Mouse (Mus musculus) kidney, embryonic 15.5 days (tissue): ENCODE results near the gene Klk4. TPM values are rescaled to one million over a fixed set of nuclear protein-coding genes. Genes with fewer than 3 reads are reported as not detected.
A peak's percentile ranks its signal among the peaks of the same experiment; 100 is the strongest.

Experiments
- ATAC-seq: fragments of 200-750 bp; cut with Nextera tagmentation; replicated peaks from 2 replicates; pipeline ENCODE4 v1.8.0; 2017; ENCODE audit warnings: moderate TSS enrichment; ENCODE audit not compliant: low FRiP score
- H3K27ac ChIP-seq: fragments of 300-500 bp; sonication (generic); 2 replicates; pipeline ENCODE4 v1.5.1; 2015; ENCODE audit warnings: mild to moderate bottlenecking, inconsistent platforms
- H3K27me3 ChIP-seq: fragments of 300-500 bp; sonication (generic); 2 replicates; pipeline ENCODE4 v1.6.1; 2015; ENCODE audit warnings: inconsistent platforms
- H3K36me3 ChIP-seq: fragments of 300-500 bp; sonication (generic); 2 replicates; pipeline ENCODE4 v1.6.1; 2015; ENCODE audit warnings: inconsistent platforms
- H3K4me1 ChIP-seq: fragments of 300-500 bp; sonication (generic); 2 replicates; pipeline ENCODE4 v1.6.1; 2015; ENCODE audit warnings: inconsistent platforms
- H3K4me2 ChIP-seq: fragments of 300-500 bp; sonication (generic); 2 replicates; pipeline ENCODE4 v1.6.1; 2015; ENCODE audit warnings: moderate library complexity, mild to moderate bottlenecking, inconsistent platforms
- H3K4me3 ChIP-seq: fragments of 300-500 bp; sonication (generic); replicated peaks from 2 replicates; pipeline ENCODE4 v1.5.1; 2015; ENCODE audit warnings: mild to moderate bottlenecking, inconsistent platforms
- H3K9ac ChIP-seq: fragments of 300-500 bp; sonication (generic); 2 replicates; pipeline ENCODE4 v1.6.1; 2015; ENCODE audit warnings: mild to moderate bottlenecking, inconsistent platforms
- H3K9me3 ChIP-seq: fragments of 300-500 bp; sonication (generic); replicated peaks from 2 replicates; pipeline ENCODE4 v1.6.1; 2016; ENCODE audit warnings: inconsistent platforms
- WGBS: fragments of 180-500 bp; shearing (Covaris S2); methylation state at CpG from one replicate; pipeline ENCODE4 v1.1.7; 2015; ENCODE audit warnings: mixed read lengths; 5-methylcytosine and 5-hydroxymethylcytosine counted together
- polyA plus RNA-seq: library from polyadenylated mRNA; unstranded; fragments of >200 nt; fragmentation: Nextera tagmentation; extraction: Ambion mirVana; gene quantifications from 2 replicates; pipeline ENCODE4 v1.2.1, GENCODE M21; 2015

The Klk4 gene
- polyA plus RNA-seq, 1 experiment from 2014 or later = 0.12 TPM

- ATAC-seq = no peak
- Histone ChIP-seq H3K4me2 (no peak overlapping the region), H3K36me3 (no peaks in the 10 kb centered on the region), H3K4me3 (no peak overlapping the region), H3K9me3 (no peaks in the 10 kb centered on the region), H3K27me3 (no peaks in the 10 kb centered on the region), H3K9ac (no peak overlapping the region), H3K27ac (no peak overlapping the region), H3K4me1 (0 out of 2 replicates have a peak, but pooled peaks cover 3% of the 10 kb centered on the region)
- WGBS = 92% methylated on average over 3 of the region's 3 CpGs
Observed at GRCm38 (mm10) chr7:43920582-43920981, 39.6 kb downstream of the Klk4 start.

DNA sequence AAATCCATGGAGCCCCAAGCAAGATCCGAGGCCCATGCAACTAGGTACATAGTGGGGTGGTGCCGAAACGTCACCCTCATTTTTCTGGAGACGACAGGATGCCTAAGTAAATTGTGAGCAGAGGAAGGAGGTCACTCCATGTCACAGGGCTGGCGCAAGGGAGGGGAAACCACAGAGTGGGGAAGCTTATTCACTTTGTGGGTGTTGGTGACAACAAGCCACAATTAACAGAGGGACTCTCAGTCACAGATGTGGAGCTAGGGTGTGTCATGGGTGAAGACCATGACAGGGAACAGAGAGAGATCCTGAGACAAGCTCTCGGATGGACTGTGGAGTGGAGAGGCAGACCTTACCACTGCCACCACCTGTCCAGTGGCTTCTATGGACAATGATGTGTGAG lies 40.1 kb downstream of the Klk4 start:
- no peak for ATAC-seq
- 84% methylated on average over 6 of the region's 6 CpGs for WGBS

GRCm38 (mm10) chr7:43921941-43922340 lies 41.0 kb downstream of the Klk4 start:
- H3K9ac ChIP-seq = no peak overlapping the region
- H3K4me1 ChIP-seq = 0 out of 2 replicates have a peak, but pooled peaks cover 3% of the 10 kb centered on the region
- no peaks in the 10 kb centered on the region for H3K9me3 ChIP-seq
- no peak overlapping the region for H3K27ac ChIP-seq
- 75% methylated on average over 2 of the region's 2 CpGs for WGBS
- H3K4me2 ChIP-seq = no peak overlapping the region
- H3K36me3 ChIP-seq = no peaks in the 10 kb centered on the region
- no peak for ATAC-seq
- no peaks in the 10 kb centered on the region for H3K27me3 ChIP-seq
- no peak overlapping the region for H3K4me3 ChIP-seq

More for the DNA sequence above, 40.1 kb downstream of the Klk4 start:
- H3K27me3 ChIP-seq = no peaks in the 10 kb centered on the region
- H3K36me3 ChIP-seq = no peaks in the 10 kb centered on the region
- H3K9ac ChIP-seq = no peak overlapping the region
- no peak overlapping the region for H3K4me2 ChIP-seq
- 0 out of 2 replicates have a peak, but pooled peaks cover 3% of the 10 kb centered on the region for H3K4me1 ChIP-seq
- H3K27ac ChIP-seq = no peak overlapping the region
- H3K9me3 ChIP-seq = no peaks in the 10 kb centered on the region
- no peak overlapping the region for H3K4me3 ChIP-seq

DNA sequence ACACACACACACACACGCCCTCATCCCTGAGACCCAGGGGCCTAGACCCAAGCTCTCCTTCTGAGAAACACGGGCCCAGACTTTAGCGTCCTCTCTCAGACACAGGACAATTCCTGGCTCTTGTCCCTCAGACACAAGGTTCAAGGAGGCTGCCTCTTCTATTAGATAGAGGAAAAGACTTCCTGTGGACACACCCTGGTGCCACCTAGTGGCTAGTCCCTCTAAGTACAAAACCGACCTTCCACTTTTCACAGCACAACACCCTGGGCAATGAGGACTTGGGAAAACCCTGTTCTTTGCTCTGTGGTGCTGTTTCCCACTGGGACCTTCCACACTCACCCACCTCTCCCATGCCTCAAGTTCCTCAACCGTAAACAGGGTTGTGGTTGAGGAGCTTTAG lies 45.0 kb downstream of the Klk4 start:
- H3K4me2 ChIP-seq = no peak overlapping the region
- 73% methylated on average over 5 of the region's 5 CpGs for WGBS
- no peak overlapping the region for H3K27ac ChIP-seq
- ATAC-seq = no peak
- H3K36me3 ChIP-seq = no peaks in the 10 kb centered on the region
- no peak overlapping the region for H3K9ac ChIP-seq
- no peaks in the 10 kb centered on the region for H3K4me1 ChIP-seq
- H3K27me3 ChIP-seq = no peaks in the 10 kb centered on the region
- no peak overlapping the region for H3K4me3 ChIP-seq
- H3K9me3 ChIP-seq = no peaks in the 10 kb centered on the region

- 43% methylated on average over 4 of the region's 4 CpGs for WGBS
- Histone ChIP-seq H3K4me1 (no peaks in the 10 kb centered on the region), H3K9me3 (no peaks in the 10 kb centered on the region), H3K27ac (no peak overlapping the region), H3K36me3 (no peaks in the 10 kb centered on the region), H3K4me3 (no peak overlapping the region), H3K9ac (no peak overlapping the region), H3K4me2 (no peak overlapping the region), H3K27me3 (no peaks in the 10 kb centered on the region)
- ATAC-seq = 0 out of 2 replicates have a peak, but pooled peaks have one; percentile 15
Observed at GRCm38 (mm10) chr7:43928521-43928920, 47.6 kb downstream of the Klk4 start.

DNA sequence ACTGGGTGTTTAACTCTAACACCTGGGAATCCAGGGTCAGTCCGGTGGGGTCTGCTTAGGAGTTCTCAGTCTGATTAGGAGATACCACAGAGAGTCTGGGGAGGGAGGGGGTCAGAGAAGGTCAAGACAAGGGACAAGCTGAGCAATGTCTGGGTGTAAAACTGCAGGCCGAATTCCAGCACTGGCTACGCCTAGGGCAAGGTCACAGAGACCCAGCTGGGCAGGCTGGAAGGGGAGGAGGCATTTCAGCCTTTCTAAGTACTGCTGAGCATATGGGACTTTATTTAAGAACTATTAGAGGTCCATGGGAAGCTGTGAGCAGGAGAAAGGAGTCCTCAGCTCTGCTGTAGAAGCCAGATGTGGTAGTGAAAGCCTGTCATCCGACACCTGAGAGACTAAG lies 51.4 kb downstream of the Klk4 start:
- no peak overlapping the region for H3K27ac ChIP-seq
- 59% methylated on average over 4 of the region's 4 CpGs for WGBS
- H3K4me3 ChIP-seq = no peak overlapping the region
- ATAC-seq = no peak
- no peaks in the 10 kb centered on the region for H3K36me3 ChIP-seq
- no peaks in the 10 kb centered on the region for H3K27me3 ChIP-seq
- H3K9ac ChIP-seq = no peak overlapping the region
- no peaks in the 10 kb centered on the region for H3K9me3 ChIP-seq
- 0 out of 2 replicates have a peak, but pooled peaks cover 5% of the 10 kb centered on the region for H3K4me1 ChIP-seq
- H3K4me2 ChIP-seq = no peak overlapping the region

GRCm38 (mm10) chr7:43933440-43933839 lies 52.5 kb downstream of the Klk4 start, which contains the start of gene Klk15:
Gene Klk15 (plus strand): TSS chr7:43933740.
- H3K9me3 ChIP-seq = no peaks in the 10 kb centered on the region
- no peak within 1 kb of the TSS for H3K9ac ChIP-seq
- H3K4me1 ChIP-seq = 0 out of 2 replicates have a peak, but pooled peaks cover 5% of the 10 kb centered on the region
- no peak for ATAC-seq
- H3K36me3 ChIP-seq = no peaks in the 10 kb centered on the region
- no peak within 1 kb of the TSS for H3K4me2 ChIP-seq
- no peaks in the 10 kb centered on the region for H3K27me3 ChIP-seq
- no peak within 1 kb of the TSS for H3K4me3 ChIP-seq
- H3K27ac ChIP-seq = no peak within 1 kb of the TSS
- 87% methylated on average over 3 of the region's 3 CpGs for WGBS

DNA sequence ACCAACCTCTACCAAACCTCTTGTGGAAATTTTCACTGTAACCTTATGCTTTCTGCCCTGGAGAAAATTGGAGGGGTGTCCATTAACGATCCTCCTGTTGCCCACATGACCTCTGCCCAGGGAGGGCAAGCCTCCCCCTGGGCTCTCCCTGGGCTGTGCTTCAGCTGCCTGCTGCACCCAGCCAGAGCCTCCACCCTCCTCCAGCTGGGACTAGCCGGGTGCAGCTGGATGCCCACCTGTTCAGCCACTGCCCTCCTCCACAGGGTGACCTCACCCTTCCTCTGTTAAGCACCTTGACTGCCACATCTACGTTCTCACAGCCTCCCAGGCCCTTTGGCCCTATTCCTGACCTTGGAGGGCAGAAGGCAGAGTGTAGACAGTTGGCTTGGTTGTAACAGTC lies 53.8 kb downstream of the Klk4 start:
- no peaks in the 10 kb centered on the region for H3K9me3 ChIP-seq
- H3K4me2 ChIP-seq = no peak overlapping the region
- ATAC-seq = peak; percentile 80
- H3K27ac ChIP-seq = no peak overlapping the region
- H3K27me3 ChIP-seq = no peaks in the 10 kb centered on the region
- 0 out of 2 replicates have a peak, but pooled peaks cover 5% of the 10 kb centered on the region for H3K4me1 ChIP-seq
- H3K4me3 ChIP-seq = no peak overlapping the region
- H3K36me3 ChIP-seq = no peaks in the 10 kb centered on the region
- WGBS = 29% methylated on average over 3 of the region's 3 CpGs
- H3K9ac ChIP-seq = no peak overlapping the region

Other genes with a start within 250 kb of the Klk4 start
- not detected in 2 replicates for gene Ceacam18, start 246.5 kb upstream of the Klk4 start, polyA plus RNA-seq
- 0.66 and 0.77 TPM in 2 replicates for gene Siglece, start 221.0 kb upstream of the Klk4 start, polyA plus RNA-seq
- 15.3 and 16.8 TPM in 2 replicates for gene Ctu1, start 209.1 kb upstream of the Klk4 start, polyA plus RNA-seq
- not detected in 2 replicates for gene Klk14, start 190.7 kb upstream of the Klk4 start, polyA plus RNA-seq
- 0.47 and 0.64 TPM in 2 replicates for gene Klk13, start 168.6 kb upstream of the Klk4 start, polyA plus RNA-seq
- not detected in 2 replicates for gene Klk12, start 112.3 kb upstream of the Klk4 start, polyA plus RNA-seq
- gene Klk11, start 106.6 kb upstream of the Klk4 start, polyA plus RNA-seq = 0.14 and 1.0 TPM in 2 replicates
- gene Klk10, start 100.1 kb upstream of the Klk4 start, polyA plus RNA-seq = 0.58 and 2.3 TPM in 2 replicates
- gene Klk9, start 89.3 kb upstream of the Klk4 start, polyA plus RNA-seq = 0.22 and 0.23 TPM in 2 replicates
- gene Klk8, start 83.6 kb upstream of the Klk4 start, polyA plus RNA-seq = 29.0 and 32.5 TPM in 2 replicates
- 0.08 TPM in 1 of 2 replicates, not detected in the other for gene Klk7, start 69.9 kb upstream of the Klk4 start, polyA plus RNA-seq
- 0.18 TPM in 1 of 2 replicates, not detected in the other for gene Klk6, start 56.7 kb upstream of the Klk4 start, polyA plus RNA-seq
- not detected in 2 replicates for gene Klk5, start 39.2 kb upstream of the Klk4 start, polyA plus RNA-seq
- gene Klk15, start 52.6 kb downstream of the Klk4 start, polyA plus RNA-seq = not detected in 2 replicates
- 0.19 TPM in 1 of 2 replicates, not detected in the other for gene Klk1b8, start 69.5 kb downstream of the Klk4 start, polyA plus RNA-seq
- gene Klk1b1, start 85.6 kb downstream of the Klk4 start, polyA plus RNA-seq = not detected in 2 replicates
- gene Klk1b9, start 94.9 kb downstream of the Klk4 start, polyA plus RNA-seq = not detected in 2 replicates
- gene Klk1b11, start 114.7 kb downstream of the Klk4 start, polyA plus RNA-seq = not detected in 2 replicates
- gene Klk1b26, start 131.0 kb downstream of the Klk4 start, polyA plus RNA-seq = 0.10 and 0.42 TPM in 2 replicates
- gene Klk1b27, start 171.1 kb downstream of the Klk4 start, polyA plus RNA-seq = 0.19 TPM in 1 of 2 replicates, not detected in the other
- gene Klk1b21, start 221.2 kb downstream of the Klk4 start, polyA plus RNA-seq = not detected in 2 replicates
- not detected in 2 replicates for gene Klk1b22, start 231.5 kb downstream of the Klk4 start, polyA plus RNA-seq